Comparison of ENCODE assay signal across 22 mouse cellular contexts in genomic region chr4:62254551-62254950, GRCm38 (mm10).
"Had no signal": no experiment of that assay in that cellular context is flagged by ENCODE, and none has a peak within 500 bp of the region (broad histone marks: within the 10 kb centered on the region; RNA-seq: fewer than 3 reads in every experiment).

No protein-coding gene starts in this region.

- H3K4me1 ChIP-seq: heart, embryonic 10.5 days; heart, embryonic 12.5 days; hindbrain, embryonic 13.5 days; hindbrain, embryonic 15.5 days; kidney, embryonic 15.5 days; limb, embryonic 13.5 days; limb, embryonic 15.5 days; liver, embryonic 12.5 days had no signal

- DNase-seq: gastrocnemius, postnatal 14 days; gastrocnemius, postnatal 36 days; heart, adult 18-20 months; heart, postnatal 14 days; heart, postnatal 36 days; kidney, adult 11 months; kidney, adult 2 months; kidney, adult 9 months; kidney, postnatal 14 days; kidney, postnatal 36 days had no signal

- H3K4me3 ChIP-seq: heart, embryonic 10.5 days; heart, embryonic 12.5 days; hindbrain, embryonic 13.5 days; hindbrain, embryonic 15.5 days; kidney, embryonic 15.5 days; left cerebral cortex, adult 2 months; limb, embryonic 13.5 days; limb, embryonic 15.5 days; liver, embryonic 12.5 days had no signal

- H3K9me3 ChIP-seq: heart, embryonic 10.5 days; heart, embryonic 12.5 days; hindbrain, embryonic 13.5 days; hindbrain, embryonic 15.5 days; kidney, embryonic 15.5 days; limb, embryonic 13.5 days; limb, embryonic 15.5 days; liver, embryonic 12.5 days had no signal

- H3K27ac ChIP-seq: heart, embryonic 10.5 days; hindbrain, embryonic 13.5 days; hindbrain, embryonic 15.5 days; hindbrain, postnatal 0 days; kidney, embryonic 15.5 days; kidney, postnatal 0 days; left cerebral cortex, adult 2 months; limb, embryonic 13.5 days; limb, embryonic 15.5 days; liver, embryonic 12.5 days; liver, embryonic 14.5 days had no signal

- H3K9ac ChIP-seq: heart, embryonic 12.5 days; hindbrain, embryonic 13.5 days; hindbrain, embryonic 15.5 days; kidney, embryonic 15.5 days; limb, embryonic 13.5 days; limb, embryonic 15.5 days; liver, embryonic 12.5 days; liver, embryonic 14.5 days had no signal

- H3K36me3 ChIP-seq: heart, embryonic 10.5 days; heart, embryonic 12.5 days; hindbrain, embryonic 13.5 days; hindbrain, embryonic 15.5 days; kidney, embryonic 15.5 days; limb, embryonic 13.5 days; limb, embryonic 15.5 days; liver, embryonic 12.5 days had no signal
